Mouse (Mus musculus) heart, postnatal 0 days (tissue): ENCODE measurements around the gene Gper1. TPM values are rescaled to one million over a fixed set of nuclear protein-coding genes. Genes with fewer than 3 reads are reported as not detected.
A peak's percentile ranks its signal among the peaks of the same experiment; 100 is the strongest.

Experiments
- ATAC-seq: fragments of 200-750 bp; cut with Nextera tagmentation; 2 replicates; pipeline ENCODE4 v1.8.0; 2017; ENCODE audit warnings: low read depth, moderate number of reproducible peaks, moderate library complexity; ENCODE audit not compliant: insufficient read depth
- DNase-seq: peaks from one replicate; pipeline ENCODE4 v3.0.0-alpha.2; 2016; ENCODE audit warnings: low spot score
- H3K27ac ChIP-seq: fragments of 300-500 bp; sonication (generic); 2 replicates; pipeline ENCODE4 v1.5.1; 2014; ENCODE audit warnings: low read depth, mild to moderate bottlenecking
- H3K27me3 ChIP-seq: fragments of 300-500 bp; sonication (generic); 2 replicates; pipeline ENCODE4 v1.6.1; 2014; ENCODE audit warnings: low read length, mixed read lengths; ENCODE audit not compliant: control insufficient read depth, insufficient read depth
- H3K36me3 ChIP-seq: fragments of 300-500 bp; sonication (generic); replicated peaks from 2 replicates; pipeline ENCODE4 v1.6.1; 2014; ENCODE audit warnings: low read length, mixed read lengths; ENCODE audit not compliant: control insufficient read depth, insufficient read depth
- H3K4me1 ChIP-seq: fragments of 300-500 bp; sonication (generic); 2 replicates; pipeline ENCODE4 v1.6.1; 2014; ENCODE audit warnings: antibody characterized with exemption; ENCODE audit not compliant: control insufficient read depth, insufficient read depth
- H3K4me2 ChIP-seq: fragments of 300-500 bp; sonication (generic); 2 replicates; pipeline ENCODE4 v1.6.1; 2014; ENCODE audit warnings: low read depth, mild to moderate bottlenecking, low read length, moderate library complexity
- H3K4me3 ChIP-seq: fragments of 300-500 bp; sonication (generic); 2 replicates; pipeline ENCODE4 v1.5.1; 2014; ENCODE audit warnings: low read depth, low read length
- H3K9ac ChIP-seq: fragments of 300-500 bp; sonication (generic); replicated peaks from 2 replicates; pipeline ENCODE4 v1.6.1; 2014; ENCODE audit warnings: low read depth, low read length, mixed read lengths
- H3K9me3 ChIP-seq: fragments of 300-500 bp; sonication (generic); replicated peaks from 2 replicates; pipeline ENCODE4 v1.6.1; 2016; ENCODE audit warnings: low read length; ENCODE audit not compliant: control insufficient read depth
- CTCF ChIP-seq: IDR thresholded peaks from 2 replicates; pipeline ENCODE4 v1.5.1; 2016; ENCODE audit warnings: antibody characterized with exemption, control low read depth, low read depth
- EP300 ChIP-seq: IDR thresholded peaks from 2 replicates; pipeline ENCODE4 v1.6.1; 2016; ENCODE audit warnings: antibody characterized with exemption, low read depth
- WGBS: fragments of 180-500 bp; shearing (Covaris S2); extraction: QIAGEN DNeasy Blood & Tissue Kit; methylation state at CpG from one replicate; pipeline ENCODE4 v1.1.7; 2014; 5-methylcytosine and 5-hydroxymethylcytosine counted together
- polyA plus RNA-seq: library from polyadenylated mRNA; unstranded; fragments of >200 nt; fragmentation: Nextera tagmentation; extraction: Ambion mirVana; gene quantifications from 2 replicates; pipeline ENCODE4 v1.2.1, GENCODE M21; 2015
- total RNA-seq: library from RNA; depleted of rRNA; stranded (reverse); fragments of >200 nt; gene quantifications from 2 replicates; pipeline ENCODE4 v1.2.3, GENCODE M21; 2014; ENCODE audit warnings: low replicate concordance

The Gper1 gene
- total and polyA plus RNA-seq, 2 experiments from 2014 or later: 1.3 to 2.0 TPM

DNA sequence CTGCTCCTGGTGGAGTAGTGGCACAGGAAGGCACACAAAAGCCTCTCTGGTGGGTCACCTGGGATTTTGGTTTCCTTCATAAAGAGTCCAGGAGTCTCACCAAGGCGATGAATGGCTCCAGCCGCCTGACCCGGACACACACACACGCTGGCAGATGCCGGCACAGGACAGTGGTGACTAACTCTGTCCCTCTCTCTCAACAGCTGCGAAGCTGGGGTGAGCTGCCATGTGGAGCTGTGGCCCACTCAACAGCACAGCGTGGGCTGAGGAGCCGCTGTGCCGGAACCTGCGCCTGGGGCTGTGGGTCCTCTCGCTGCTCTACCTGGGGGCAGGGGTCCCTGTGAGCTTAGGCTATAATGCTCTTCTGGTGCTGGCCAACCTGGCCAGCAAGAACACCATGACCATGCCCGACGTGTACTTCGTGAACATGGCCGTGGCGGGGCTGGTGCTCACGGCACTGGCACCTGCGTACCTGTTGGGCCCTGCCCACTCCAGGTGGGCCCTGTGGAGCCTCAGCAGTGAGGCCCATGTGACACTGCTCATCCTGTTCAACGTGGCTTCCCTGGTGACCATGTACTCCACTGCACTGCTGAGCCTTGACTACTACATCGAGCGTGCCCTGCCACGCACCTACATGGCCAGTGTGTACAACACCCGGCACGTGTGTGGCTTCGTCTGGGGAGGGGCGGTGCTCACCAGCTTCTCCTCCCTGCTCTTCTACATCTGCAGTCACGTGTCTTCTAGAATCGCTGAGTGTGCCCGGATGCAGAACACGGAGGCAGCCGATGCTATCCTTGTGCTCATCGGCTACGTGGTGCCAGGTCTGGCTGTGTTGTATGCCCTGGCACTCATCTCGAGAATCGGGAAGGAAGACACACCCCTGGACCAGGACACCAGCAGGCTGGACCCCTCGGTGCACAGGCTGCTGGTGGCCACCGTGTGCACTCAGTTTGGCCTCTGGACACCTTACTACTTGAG, 30.4 kb upstream of the Gper1 start:
- TF ChIP-seq EP300 (no peak), CTCF (no peak)
- H3K36me3 ChIP-seq: peaks cover 29% of the 10 kb centered on the region
- 90% methylated on average over 37 of the region's 37 CpGs for whole genome bisulfite sequencing
- no peaks in the 10 kb centered on the region for H3K9me3 ChIP-seq
- DNase-seq (no peak), ATAC-seq (no peak)
- no peak overlapping the region for H3K9ac ChIP-seq
- no peak overlapping the region for H3K27ac ChIP-seq
- H3K4me1 ChIP-seq: peaks cover 42% of the 10 kb centered on the region
- no peak overlapping the region for H3K4me2 ChIP-seq
- H3K4me3 ChIP-seq: no peak overlapping the region
- H3K27me3 ChIP-seq: no peaks in the 10 kb centered on the region

DNA sequence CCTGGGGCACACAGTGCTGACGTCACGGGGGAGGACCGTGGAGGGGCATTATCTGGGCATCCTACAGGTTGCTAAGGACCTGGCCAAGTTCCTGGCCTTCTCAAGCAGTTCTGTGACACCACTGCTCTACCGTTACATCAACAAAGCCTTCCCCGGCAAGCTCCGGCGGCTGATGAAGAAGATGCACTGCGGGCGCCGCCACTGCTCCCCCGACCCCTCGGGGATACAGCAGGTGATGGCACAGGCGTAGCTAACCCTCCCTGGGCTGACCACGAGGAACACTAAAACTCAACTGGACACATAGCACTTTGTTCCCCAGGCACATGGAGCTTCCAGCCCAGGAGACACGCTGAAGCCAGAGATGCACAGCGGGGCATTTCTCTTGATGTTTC, 29.8 kb upstream of the Gper1 start:
- no peak overlapping the region for H3K4me3 ChIP-seq
- H3K4me2 ChIP-seq: no peak overlapping the region
- H3K4me1 ChIP-seq: peaks cover 42% of the 10 kb centered on the region
- H3K27ac ChIP-seq: no peak overlapping the region
- no peak overlapping the region for H3K9ac ChIP-seq
- ATAC-seq: no peak
- WGBS: 92% methylated on average over 16 of the region's 16 CpGs
- DNase-seq: no peak
- TF ChIP-seq CTCF (no peak), EP300 (no peak)
- peaks cover 29% of the 10 kb centered on the region for H3K36me3 ChIP-seq
- H3K9me3 ChIP-seq: no peaks in the 10 kb centered on the region
- H3K27me3 ChIP-seq: no peaks in the 10 kb centered on the region

DNA sequence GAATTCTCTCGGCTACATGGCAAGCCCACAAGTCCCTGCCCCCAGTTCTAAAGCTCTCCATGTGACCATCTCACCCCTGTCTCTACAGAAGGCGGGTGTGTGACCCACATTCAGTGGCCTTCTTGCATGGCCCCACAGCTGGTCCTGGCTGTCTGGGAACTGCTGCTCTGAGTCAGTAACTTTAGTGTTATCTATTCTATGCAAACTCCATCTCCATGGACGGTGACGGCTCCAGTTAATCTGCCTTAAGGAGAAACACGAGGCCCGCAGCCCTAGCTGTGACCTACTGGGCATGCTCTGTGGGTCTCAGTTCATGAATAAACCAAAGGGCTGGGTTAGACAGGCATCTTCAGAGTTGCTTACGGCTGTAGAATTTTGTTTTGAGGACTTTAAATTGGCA, 28.6 kb upstream of the Gper1 start:
- Histone ChIP-seq H3K4me3 (no peak overlapping the region), H3K27me3 (no peaks in the 10 kb centered on the region), H3K4me2 (no peak overlapping the region), H3K36me3 (peaks cover 29% of the 10 kb centered on the region), H3K9me3 (no peaks in the 10 kb centered on the region), H3K4me1 (peaks cover 40% of the 10 kb centered on the region), H3K27ac (no peak overlapping the region), H3K9ac (no peak overlapping the region)
- ATAC-seq: no peak
- WGBS: 74% methylated on average over 7 of the region's 7 CpGs
- no peak for TF ChIP-seq CTCF
- no peak for TF ChIP-seq EP300
- no peak for DNase-seq

DNA sequence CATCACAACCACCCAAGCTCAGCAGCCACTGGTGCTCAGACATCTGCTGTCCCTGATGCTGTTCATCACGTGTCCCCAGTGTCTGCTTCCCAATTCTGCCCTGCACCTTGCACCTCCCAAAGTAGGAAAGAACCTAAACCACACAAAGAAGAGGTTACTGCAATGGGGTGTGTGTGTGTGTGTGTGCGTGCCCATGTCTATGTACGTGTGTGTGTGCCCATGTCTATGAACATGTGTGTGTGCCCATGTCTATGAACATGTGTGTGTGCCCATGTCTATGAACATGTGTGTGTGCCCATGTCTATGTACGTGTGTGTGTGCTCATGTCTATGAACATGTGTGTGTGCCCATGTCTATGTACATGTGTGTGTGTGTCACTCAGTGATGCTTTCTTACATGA, 27.4 kb upstream of the Gper1 start:
- TF ChIP-seq CTCF (no peak), EP300 (no peak)
- no peak overlapping the region for H3K9ac ChIP-seq
- no peaks in the 10 kb centered on the region for H3K9me3 ChIP-seq
- no peak for DNase-seq
- peaks cover 29% of the 10 kb centered on the region for H3K36me3 ChIP-seq
- H3K4me2 ChIP-seq: no peak overlapping the region
- H3K4me3 ChIP-seq: no peak overlapping the region
- no peaks in the 10 kb centered on the region for H3K27me3 ChIP-seq
- WGBS: 95% methylated on average over 4 of the region's 4 CpGs
- no peak overlapping the region for H3K27ac ChIP-seq
- peaks cover 33% of the 10 kb centered on the region for H3K4me1 ChIP-seq
- ATAC-seq: no peak

DNA sequence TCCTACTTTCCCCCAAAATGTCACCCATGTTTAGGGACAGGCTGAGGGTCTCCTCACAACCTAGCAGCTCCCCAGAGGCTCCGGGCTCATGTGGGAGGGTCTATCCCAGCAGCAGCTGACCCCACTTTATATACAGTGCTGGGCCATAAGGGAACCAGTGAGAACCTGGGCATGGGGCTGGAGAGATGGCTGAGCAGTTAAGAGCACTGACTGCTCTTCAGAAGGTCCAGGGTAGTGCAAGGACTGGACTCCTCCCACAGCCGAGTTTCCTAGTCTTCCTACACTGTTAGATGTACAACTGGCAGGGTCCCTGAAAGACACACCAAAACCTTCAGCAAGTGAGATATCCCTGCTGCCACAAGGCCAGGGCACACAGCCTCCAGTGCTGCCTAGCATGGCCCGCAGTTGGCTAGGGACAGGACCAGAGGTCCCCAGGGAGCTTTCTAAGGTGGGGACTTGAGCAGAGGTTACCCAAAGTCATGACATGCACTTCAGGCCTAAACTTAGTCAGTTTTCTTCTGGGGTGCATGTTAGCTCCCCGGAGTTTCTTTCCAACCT, 25.5 kb upstream of the Gper1 start:
- H3K27me3 ChIP-seq: no peaks in the 10 kb centered on the region
- DNase-seq: no peak
- H3K4me3 ChIP-seq: no peak overlapping the region
- no peak for ATAC-seq
- 69% methylated on average over 4 of the region's 4 CpGs for WGBS
- peaks cover 26% of the 10 kb centered on the region for H3K36me3 ChIP-seq
- H3K4me1 ChIP-seq: peaks cover 23% of the 10 kb centered on the region
- no peak overlapping the region for H3K4me2 ChIP-seq
- TF ChIP-seq EP300 (no peak), CTCF (no peak)
- H3K9ac ChIP-seq: peak overlapping the region; percentile 41; the same call in 1 of the 2 replicates
- no peaks in the 10 kb centered on the region for H3K9me3 ChIP-seq
- H3K27ac ChIP-seq: peak overlapping the region; percentile 63
